Mouse (Mus musculus): ENCODE data around the gene Midn. TPM values are rescaled to one million over a fixed set of nuclear protein-coding genes. Genes with fewer than 3 reads are reported as not detected.

Gene Midn
- total and polyA plus RNA-seq, 2 experiments = 6.9 to 38.8 TPM

DNA sequence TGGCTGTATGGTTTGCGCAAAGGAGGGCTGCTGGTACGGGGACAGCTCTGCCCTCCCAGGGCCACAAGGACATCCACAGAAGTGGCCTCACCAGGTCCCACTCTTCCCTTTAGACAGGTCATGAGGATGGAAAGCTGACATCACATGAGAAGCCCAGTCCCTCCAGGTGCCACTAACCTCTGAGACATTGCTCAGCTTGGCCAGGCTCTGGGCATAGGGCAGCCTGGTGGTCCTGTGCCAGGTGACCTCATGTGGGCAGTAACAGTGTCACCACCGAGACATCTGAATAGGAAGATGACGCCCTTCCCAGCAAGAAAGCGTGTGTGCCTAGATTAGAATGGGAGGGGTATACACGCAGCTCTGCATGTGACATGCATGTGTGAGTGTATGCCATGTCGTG lies 34.5 kb downstream of the Midn start:
- Histone ChIP-seq H3K27ac (replicated peaks; ENCODE audit: insufficient read depth, low read depth, low read length) (no peak overlapping the region), H3K36me3 (ENCODE audit: control insufficient read depth, insufficient read depth, low read length) (no peaks in the 10 kb centered on the region), H3K79me2 (ENCODE audit: control insufficient read depth, insufficient read depth, low read length) (no peaks in the 10 kb centered on the region), H3K27me3 (ENCODE audit: control insufficient read depth, insufficient read depth, low read length) (peaks cover 4% of the 10 kb centered on the region; the same call in 1 of the 2 replicates), H3K9ac (ENCODE audit: low read depth, low read length) (no peak overlapping the region), H3K4me3 (ENCODE audit: insufficient read depth, low read depth, low read length) (no peak overlapping the region), H3K4me1 (ENCODE audit: control insufficient read depth, insufficient read depth, low read length) (no peaks in the 10 kb centered on the region)
- no peak for DNase-seq (ENCODE audit: extremely low read depth, low read depth, low spot score)
- no peak for TF ChIP-seq POLR2A (IDR thresholded peaks at IDR 0.05; ENCODE audit: extremely low read depth, insufficient read depth, low read length)
- TF ChIP-seq CTCF (IDR thresholded peaks at IDR 0.05; ENCODE audit: low read depth, low read length) = no peak
- 92% methylated on average over 7 of the region's 7 CpGs for WGBS

- Histone ChIP-seq H3K4me1 (ENCODE audit: control insufficient read depth, insufficient read depth, low read length) (no peaks in the 10 kb centered on the region), H3K79me2 (ENCODE audit: control insufficient read depth, insufficient read depth, low read length) (no peaks in the 10 kb centered on the region), H3K4me3 (ENCODE audit: insufficient read depth, low read depth, low read length) (no peak overlapping the region), H3K36me3 (ENCODE audit: control insufficient read depth, insufficient read depth, low read length) (no peaks in the 10 kb centered on the region), H3K27me3 (ENCODE audit: control insufficient read depth, insufficient read depth, low read length) (peaks cover 8% of the 10 kb centered on the region), H3K27ac (replicated peaks; ENCODE audit: insufficient read depth, low read depth, low read length) (no peak overlapping the region), H3K9ac (ENCODE audit: low read depth, low read length) (no peak overlapping the region)
- TF ChIP-seq POLR2A (IDR thresholded peaks at IDR 0.05; ENCODE audit: extremely low read depth, insufficient read depth, low read length) = no peak
- TF ChIP-seq CTCF (IDR thresholded peaks at IDR 0.05; ENCODE audit: low read depth, low read length) = no peak
- no peak for DNase-seq (ENCODE audit: extremely low read depth, low read depth, low spot score)
- 62% methylated on average over 27 of the region's 27 CpGs for WGBS
Measured at GRCm38 (mm10) chr10:80186649-80187048, 38.6 kb downstream of the Midn start.

GRCm38 (mm10) chr10:80187739-80188138 lies 39.7 kb downstream of the Midn start:
- no peak overlapping the region for H3K9ac ChIP-seq (ENCODE audit: low read depth, low read length)
- no peak overlapping the region for H3K27ac ChIP-seq (replicated peaks; ENCODE audit: insufficient read depth, low read depth, low read length)
- TF ChIP-seq POLR2A (IDR thresholded peaks at IDR 0.05; ENCODE audit: extremely low read depth, insufficient read depth, low read length) (no peak), CTCF (IDR thresholded peaks at IDR 0.05; ENCODE audit: low read depth, low read length) (no peak)
- H3K27me3 ChIP-seq (ENCODE audit: control insufficient read depth, insufficient read depth, low read length) = peaks cover 8% of the 10 kb centered on the region
- H3K4me3 ChIP-seq (ENCODE audit: insufficient read depth, low read depth, low read length) = no peak overlapping the region
- no peak for DNase-seq (ENCODE audit: extremely low read depth, low read depth, low spot score)
- H3K79me2 ChIP-seq (ENCODE audit: control insufficient read depth, insufficient read depth, low read length) = no peaks in the 10 kb centered on the region
- H3K36me3 ChIP-seq (ENCODE audit: control insufficient read depth, insufficient read depth, low read length) = no peaks in the 10 kb centered on the region
- WGBS = 93% methylated on average over 10 of the region's 10 CpGs
- H3K4me1 ChIP-seq (ENCODE audit: control insufficient read depth, insufficient read depth, low read length) = no peaks in the 10 kb centered on the region

- Histone ChIP-seq H3K27me3 (ENCODE audit: control insufficient read depth, insufficient read depth, low read length) (peaks cover 8% of the 10 kb centered on the region), H3K4me1 (ENCODE audit: control insufficient read depth, insufficient read depth, low read length) (no peaks in the 10 kb centered on the region), H3K27ac (replicated peaks; ENCODE audit: insufficient read depth, low read depth, low read length) (no peak overlapping the region), H3K36me3 (ENCODE audit: control insufficient read depth, insufficient read depth, low read length) (no peaks in the 10 kb centered on the region), H3K4me3 (ENCODE audit: insufficient read depth, low read depth, low read length) (no peak overlapping the region), H3K9ac (ENCODE audit: low read depth, low read length) (no peak overlapping the region), H3K79me2 (ENCODE audit: control insufficient read depth, insufficient read depth, low read length) (no peaks in the 10 kb centered on the region)
- 82% methylated on average over 15 of the region's 15 CpGs for WGBS
- DNase-seq (ENCODE audit: extremely low read depth, low read depth, low spot score) = no peak
- TF ChIP-seq CTCF (IDR thresholded peaks at IDR 0.05; ENCODE audit: low read depth, low read length) (no peak), POLR2A (IDR thresholded peaks at IDR 0.05; ENCODE audit: extremely low read depth, insufficient read depth, low read length) (no peak)
Measured at GRCm38 (mm10) chr10:80188453-80189024, 40.5 kb downstream of the Midn start.

GRCm38 (mm10) chr10:80189999-80190398 lies 41.9 kb downstream of the Midn start:
- Histone ChIP-seq H3K36me3 (ENCODE audit: control insufficient read depth, insufficient read depth, low read length) (no peaks in the 10 kb centered on the region), H3K9ac (ENCODE audit: low read depth, low read length) (no peak overlapping the region; the same call in 1 of the 2 replicates), H3K79me2 (ENCODE audit: control insufficient read depth, insufficient read depth, low read length) (no peaks in the 10 kb centered on the region), H3K4me1 (ENCODE audit: control insufficient read depth, insufficient read depth, low read length) (no peaks in the 10 kb centered on the region), H3K4me3 (ENCODE audit: insufficient read depth, low read depth, low read length) (no peak overlapping the region), H3K27ac (replicated peaks; ENCODE audit: insufficient read depth, low read depth, low read length) (no peak overlapping the region), H3K27me3 (ENCODE audit: control insufficient read depth, insufficient read depth, low read length) (peaks cover 8% of the 10 kb centered on the region)
- no peak for DNase-seq (ENCODE audit: extremely low read depth, low read depth, low spot score)
- 14% methylated on average over 21 of the region's 21 CpGs for WGBS
- no peak for TF ChIP-seq POLR2A (IDR thresholded peaks at IDR 0.05; ENCODE audit: extremely low read depth, insufficient read depth, low read length)
- TF ChIP-seq CTCF (IDR thresholded peaks at IDR 0.05; ENCODE audit: low read depth, low read length) = no peak

DNA sequence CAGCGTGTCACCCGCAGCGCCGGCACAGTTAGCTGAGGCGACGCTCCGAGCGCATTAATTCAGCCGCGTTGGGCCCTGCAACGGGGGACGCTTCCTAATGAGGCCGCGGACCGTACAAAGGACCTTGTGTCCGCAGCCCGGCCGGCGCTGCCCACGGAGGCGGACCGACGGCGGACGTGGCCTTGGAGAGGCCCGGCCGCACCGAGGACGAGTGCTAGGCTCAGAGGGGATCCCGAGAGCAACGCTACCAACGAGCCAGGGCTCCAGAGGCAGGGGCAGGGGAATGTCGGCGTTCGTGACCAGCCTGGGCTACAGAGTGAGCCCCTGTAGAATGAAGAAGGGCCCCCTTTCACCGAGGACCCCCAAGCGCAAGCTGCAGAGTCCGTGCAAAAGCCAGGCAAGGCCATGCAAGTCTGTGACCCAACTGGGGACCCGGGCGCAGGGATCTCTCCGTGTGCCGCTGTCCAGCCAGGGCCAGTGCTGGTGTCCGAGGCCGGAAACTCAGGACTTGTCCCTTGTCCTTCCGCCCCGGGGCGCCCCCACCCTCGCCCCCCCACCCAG lies 42.5 kb downstream of the Midn start:
- H3K4me1 ChIP-seq (ENCODE audit: control insufficient read depth, insufficient read depth, low read length) = no peaks in the 10 kb centered on the region
- H3K27ac ChIP-seq (replicated peaks; ENCODE audit: insufficient read depth, low read depth, low read length) = no peak overlapping the region
- no peaks in the 10 kb centered on the region for H3K79me2 ChIP-seq (ENCODE audit: control insufficient read depth, insufficient read depth, low read length)
- H3K9ac ChIP-seq (ENCODE audit: low read depth, low read length) = 0 out of 2 replicates have a peak overlapping the region, but pooled peaks have one; percentile 19
- WGBS = 2% methylated on average over 47 of the region's 48 CpGs
- TF ChIP-seq CTCF (IDR thresholded peaks at IDR 0.05; ENCODE audit: low read depth, low read length) (no peak), POLR2A (IDR thresholded peaks at IDR 0.05; ENCODE audit: extremely low read depth, insufficient read depth, low read length) (no peak)
- peak overlapping the region; percentile 13; the same call in 1 of the 2 replicates for H3K4me3 ChIP-seq (ENCODE audit: insufficient read depth, low read depth, low read length)
- peaks cover 8% of the 10 kb centered on the region for H3K27me3 ChIP-seq (ENCODE audit: control insufficient read depth, insufficient read depth, low read length)
- DNase-seq (ENCODE audit: extremely low read depth, low read depth, low spot score) = no peak
- no peaks in the 10 kb centered on the region for H3K36me3 ChIP-seq (ENCODE audit: control insufficient read depth, insufficient read depth, low read length)

Measured in liver, adult 2 months (tissue).